Mouse (Mus musculus): Measurements from ENCODE around the gene Ccdc160.
A peak's percentile ranks its signal among the peaks of the same experiment; 100 is the strongest.

Ccdc160 gene

GRCm38 (mm10) chrX:52790980-52791593 is at the start of gene Ccdc160:
TSS of gene Ccdc160 (plus strand) at chrX:52791200.
- no peak for DNase-seq (ENCODE audit: low read depth in 2 of 2, low spot score in 2 of 2)

DNA sequence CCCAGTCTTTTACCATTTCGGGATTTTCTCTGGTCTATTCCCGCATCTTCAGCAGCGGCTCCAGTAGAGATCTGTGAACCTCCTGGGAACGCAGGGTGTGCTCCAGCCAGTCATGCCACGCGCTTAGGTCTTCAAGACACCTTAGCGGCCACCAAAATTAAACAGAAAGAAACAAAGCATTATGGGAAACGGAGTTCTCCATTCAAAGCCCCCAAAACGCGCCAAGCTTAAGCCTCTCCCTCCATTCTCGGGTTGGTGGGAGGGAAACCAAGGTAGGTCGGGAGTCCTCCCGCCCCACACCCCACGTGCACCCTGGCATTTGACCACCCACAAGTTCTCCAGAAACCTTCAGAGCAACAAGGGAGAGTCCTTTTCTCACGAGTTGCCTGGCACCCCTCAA is 47.2 kb upstream of the Ccdc160 start:
- no peak for DNase-seq (ENCODE audit: low read depth in 2 of 2, low spot score in 2 of 2)

DNA sequence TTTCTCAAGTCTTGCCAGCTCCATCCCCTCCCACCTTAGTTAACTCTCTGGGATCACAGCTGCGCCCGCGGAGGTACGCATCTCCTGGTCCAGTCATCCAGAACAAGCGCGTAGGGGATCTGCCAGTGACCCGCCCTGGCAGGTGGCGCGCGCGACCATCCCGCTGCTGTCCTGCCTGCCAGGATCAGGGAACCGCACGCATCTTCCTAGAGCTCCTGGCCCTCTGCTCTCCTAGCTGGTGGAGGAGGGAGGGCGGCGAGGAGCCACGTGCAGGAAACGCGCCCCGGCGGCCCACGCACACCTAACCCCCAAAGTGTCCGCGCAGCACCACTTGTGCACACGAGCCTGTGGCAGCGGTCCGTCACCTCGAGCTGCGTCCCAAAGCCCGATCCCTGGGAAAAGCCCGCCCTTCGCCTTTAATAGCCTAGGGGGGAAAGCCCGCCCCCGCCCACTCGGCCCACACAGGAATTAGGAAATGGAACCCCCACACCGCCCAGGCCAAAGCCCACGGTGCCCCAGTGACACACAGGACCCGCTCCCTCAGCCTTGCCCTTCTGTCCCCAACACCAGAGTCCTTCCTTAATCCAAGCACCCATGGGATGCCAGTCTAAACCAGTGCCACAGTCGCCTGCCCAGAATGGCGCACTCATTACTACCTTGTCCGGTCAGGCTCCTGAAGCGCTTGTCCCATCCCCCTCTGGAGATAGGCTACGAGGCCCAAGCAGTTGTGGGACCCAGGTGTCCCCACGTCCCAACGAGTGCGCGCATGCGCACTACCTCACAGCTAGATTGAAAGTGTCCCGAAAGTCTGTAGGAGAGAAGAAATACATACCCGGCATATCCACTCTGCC is 46.6 kb upstream of the Ccdc160 start:
- peak; percentile 30 to 34 for DNase-seq (ENCODE audit: low read depth in 2 of 2, low spot score in 2 of 2)

GRCm38 (mm10) chrX:52745462-52745861 is 45.5 kb upstream of the Ccdc160 start:
- no peak for DNase-seq (ENCODE audit: low read depth in 2 of 2, low spot score in 2 of 2)

- no peak for DNase-seq (ENCODE audit: low read depth in 2 of 2, low spot score in 2 of 2)
Observed at GRCm38 (mm10) chrX:52745917-52746316, 45.1 kb upstream of the Ccdc160 start.

DNA sequence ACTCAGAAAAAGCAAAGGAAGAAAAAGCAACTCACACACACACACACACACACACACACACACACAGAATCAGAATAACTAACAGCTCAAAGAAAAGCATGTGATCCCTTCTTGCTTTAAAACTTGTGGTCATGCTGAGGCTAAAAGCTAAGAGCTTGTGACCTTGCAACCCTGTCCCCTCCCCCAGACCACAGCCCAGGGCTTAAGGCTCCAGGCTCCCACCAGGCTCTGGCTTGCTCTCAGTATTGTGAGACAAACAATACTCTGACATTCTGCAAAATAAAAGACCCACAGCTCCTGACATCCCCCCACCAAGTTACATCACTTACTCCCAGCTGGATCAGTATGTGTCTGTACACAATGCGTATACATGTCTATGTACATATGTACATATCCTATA is 44.2 kb upstream of the Ccdc160 start:
- no peak for DNase-seq (ENCODE audit: low read depth in 2 of 2, low spot score in 2 of 2)

GRCm38 (mm10) chrX:52753491-52754085 is 37.4 kb upstream of the Ccdc160 start:
- no peak for DNase-seq (ENCODE audit: low read depth in 2 of 2, low spot score in 2 of 2)

GRCm38 (mm10) chrX:52757164-52757563 is 33.8 kb upstream of the Ccdc160 start:
- peak in 1 of 2 experiments; percentile 28 for DNase-seq (ENCODE audit: low read depth in 2 of 2, low spot score in 2 of 2)

- no peak for DNase-seq (ENCODE audit: low read depth in 2 of 2, low spot score in 2 of 2)
Observed at GRCm38 (mm10) chrX:52759232-52759631, 31.8 kb upstream of the Ccdc160 start.

- DNase-seq (ENCODE audit: low read depth in 2 of 2, low spot score in 2 of 2), result peak in 1 of 2 experiments; percentile 9
Observed at GRCm38 (mm10) chrX:52760191-52760945, 30.6 kb upstream of the Ccdc160 start.

DNA sequence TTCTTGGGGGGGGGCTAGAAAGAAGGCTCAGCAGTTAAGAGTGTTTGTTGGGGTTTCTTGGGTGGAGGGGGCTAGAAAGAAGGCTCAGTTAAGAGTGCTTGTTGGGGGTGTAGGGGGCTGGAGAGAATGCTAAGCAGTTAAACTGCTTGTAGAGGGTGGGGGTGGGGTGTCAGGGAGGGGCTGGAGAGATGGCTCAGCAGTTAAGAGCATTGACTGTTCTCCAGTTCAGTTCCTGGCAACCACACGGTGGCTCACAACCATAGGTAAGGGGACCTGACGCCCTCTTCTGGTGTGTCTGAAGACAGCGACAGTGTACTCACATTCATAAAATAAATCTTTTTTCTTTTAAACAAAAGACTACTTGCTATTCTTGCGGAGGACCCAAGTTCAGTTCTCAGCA is 28.8 kb upstream of the Ccdc160 start:
- DNase-seq (ENCODE audit: low read depth in 2 of 2, low spot score in 2 of 2), result no peak

GRCm38 (mm10) chrX:52775973-52776372 is 15.0 kb upstream of the Ccdc160 start:
- DNase-seq (ENCODE audit: low read depth in 2 of 2, low spot score in 2 of 2), result peak; percentile 7 to 54

GRCm38 (mm10) chrX:52777671-52778070 is 13.3 kb upstream of the Ccdc160 start:
- DNase-seq (ENCODE audit: low read depth in 2 of 2, low spot score in 2 of 2), result no peak

DNA sequence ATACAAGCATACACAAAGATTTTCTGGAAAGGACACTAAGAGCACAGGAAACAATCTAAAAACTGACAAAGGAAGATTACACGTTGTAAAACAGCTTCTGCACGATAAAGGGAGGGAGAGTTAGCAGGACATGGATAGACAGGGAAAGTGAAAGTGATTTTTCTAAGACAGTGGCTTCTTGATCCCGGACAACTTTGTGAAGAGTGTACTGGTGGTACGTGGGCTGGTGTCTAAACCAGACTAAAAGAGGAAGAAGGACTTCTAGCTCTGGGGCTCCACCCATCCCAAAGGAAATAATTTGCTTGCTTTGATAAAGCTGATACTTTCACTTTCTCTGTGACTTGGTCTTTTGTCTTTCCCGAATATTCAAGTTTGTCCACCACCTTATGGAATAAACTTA is 7.1 kb upstream of the Ccdc160 start:
- no peak for DNase-seq (ENCODE audit: low read depth in 2 of 2, low spot score in 2 of 2)

GRCm38 (mm10) chrX:52791944-52792719 is 1.1 kb downstream of the Ccdc160 start:
- no peak for DNase-seq (ENCODE audit: low read depth in 2 of 2, low spot score in 2 of 2)

DNA sequence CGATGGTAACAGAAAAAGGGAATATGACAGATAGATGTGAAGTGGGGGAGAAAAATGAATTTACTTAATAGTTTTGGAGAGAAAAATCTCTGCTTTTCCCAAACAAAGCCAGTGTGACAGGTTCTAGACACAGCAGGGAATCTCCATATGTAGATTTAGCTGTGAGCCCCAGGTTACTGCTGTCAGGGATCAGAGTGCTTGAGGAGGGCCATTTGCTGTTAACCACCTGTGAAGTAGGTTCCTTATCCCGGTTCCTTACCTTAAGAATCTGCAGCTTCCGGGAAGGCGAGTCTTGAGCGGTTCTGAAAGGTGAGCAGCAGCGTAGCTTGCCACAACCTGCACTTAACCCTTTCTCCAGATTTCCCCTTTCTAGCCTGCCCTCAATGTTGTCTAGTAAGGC is 1.9 kb downstream of the Ccdc160 start:
- no peak for DNase-seq (ENCODE audit: low read depth in 2 of 2, low spot score in 2 of 2)

DNA sequence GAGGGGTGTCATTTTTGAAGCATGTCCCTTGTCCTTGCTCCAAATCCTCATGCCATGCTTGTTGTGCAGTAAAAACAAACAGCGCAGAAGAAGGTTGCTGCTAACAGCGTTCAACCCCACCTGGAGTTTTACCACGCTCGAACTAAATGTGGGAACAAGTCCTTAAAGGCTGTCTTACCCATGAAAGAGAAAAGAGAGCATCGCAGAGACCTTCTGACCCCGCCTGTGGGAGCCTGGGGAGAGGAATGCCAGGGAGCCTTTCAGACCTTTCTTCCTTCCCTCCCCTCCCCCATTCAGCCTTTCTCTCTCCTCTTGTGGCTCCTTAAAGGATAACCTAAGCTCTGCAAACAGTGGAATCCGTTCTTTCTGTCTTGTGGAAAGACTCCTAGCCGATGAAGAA is 4.8 kb downstream of the Ccdc160 start:
- DNase-seq (ENCODE audit: low read depth in 2 of 2, low spot score in 2 of 2), result no peak

- no peak for DNase-seq (ENCODE audit: low read depth in 2 of 2, low spot score in 2 of 2)
Observed at GRCm38 (mm10) chrX:52797031-52797625, 6.1 kb downstream of the Ccdc160 start.

DNA sequence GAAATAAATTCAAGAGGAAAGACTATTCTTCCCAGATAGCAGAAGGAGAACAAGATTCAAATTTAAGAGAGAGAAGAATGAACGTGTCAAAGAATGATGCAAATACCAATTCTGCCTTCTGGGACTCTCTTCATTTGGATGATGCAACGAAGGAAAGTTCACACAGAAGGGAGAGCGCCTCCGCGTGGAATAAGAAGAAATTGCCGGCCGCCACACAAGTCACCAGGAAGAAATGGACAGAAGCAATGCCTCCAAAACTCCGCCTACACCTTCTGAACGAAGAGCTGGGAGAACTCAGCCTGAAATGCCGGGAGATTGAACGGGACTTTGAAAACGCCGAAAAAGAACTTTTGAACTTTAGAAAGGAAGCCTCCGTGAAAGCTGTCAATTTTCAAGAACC is 7.3 kb downstream of the Ccdc160 start:
- DNase-seq (ENCODE audit: low read depth in 2 of 2, low spot score in 2 of 2), result no peak

- peak in 1 of 2 experiments; percentile 1 for DNase-seq (ENCODE audit: low read depth in 2 of 2, low spot score in 2 of 2)
Observed at GRCm38 (mm10) chrX:52799566-52799965, 8.6 kb downstream of the Ccdc160 start.

Measured in CD8-positive naive resting alpha-beta T cell, adult 2 months (primary cell).